Mouse (Mus musculus): ENCODE results near the gene Plscr3. TPM values are rescaled to one million over a fixed set of nuclear protein-coding genes. Genes with fewer than 3 reads are reported as not detected.

The Plscr3 gene
- polyA plus RNA-seq, 1 experiment from 2014 or later: 111 TPM

DNA sequence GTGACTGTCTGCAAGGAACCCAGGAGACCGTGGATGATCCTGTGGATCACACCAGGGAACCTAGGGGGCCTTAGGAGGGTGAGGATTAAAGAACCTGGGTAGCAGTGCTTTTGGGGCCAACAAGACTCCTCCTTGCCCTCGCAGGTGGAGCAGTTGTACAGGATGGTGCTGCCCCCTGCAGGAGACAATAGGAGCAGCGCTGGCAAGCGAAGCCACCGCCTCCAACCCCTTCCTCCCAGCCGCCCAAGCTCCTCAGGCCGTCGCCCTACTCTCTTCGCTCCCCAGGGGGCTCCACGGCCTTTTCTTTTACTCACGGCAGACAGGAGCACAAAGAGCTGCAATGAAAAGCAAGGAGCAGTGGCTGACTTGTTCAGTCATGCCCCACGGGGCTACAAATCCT lies 30.7 kb downstream of the Plscr3 start:
- 2% methylated on average over 12 of the region's 12 CpGs for WGBS
- H3K27me3 ChIP-seq (replicated peaks; ENCODE audit: low read depth, poor library complexity, severe bottlenecking): peaks cover 19% of the 10 kb centered on the region
- no peaks in the 10 kb centered on the region for H3K9me3 ChIP-seq
- H3K36me3 ChIP-seq (replicated peaks): no peaks in the 10 kb centered on the region
- DNase-seq (ENCODE audit: low spot score): peak; percentile 88
- peaks cover 60% of the 10 kb centered on the region for H3K4me1 ChIP-seq
- H3K4me3 ChIP-seq: peak overlapping the region; percentile 45
- H3K27ac ChIP-seq (replicated peaks): peak overlapping the region; percentile 74

DNA sequence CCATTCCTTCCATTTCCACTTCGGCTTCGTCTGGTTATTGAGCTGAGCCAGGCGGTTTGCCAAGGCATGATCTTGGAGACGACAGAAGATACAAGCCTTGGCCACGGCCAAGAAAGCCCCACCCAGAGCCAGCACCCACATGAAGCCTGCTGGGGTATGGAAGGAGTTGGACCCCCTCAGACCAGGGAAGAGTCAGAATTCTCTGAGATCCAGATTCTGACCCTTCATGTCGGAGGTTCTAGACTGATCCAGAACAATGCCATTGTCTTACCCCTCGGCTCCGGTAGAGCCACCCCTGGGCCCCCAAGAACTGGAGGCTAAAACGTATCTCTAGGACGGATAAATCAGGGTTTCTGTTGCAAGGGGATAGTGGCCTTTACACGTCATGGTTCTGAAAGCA lies 31.7 kb downstream of the Plscr3 start, which contains the start of gene Tmem95:
TSS of gene Tmem95 (minus strand) at position 141 of the 400 bp plus-strand sequence.
- DNase-seq (ENCODE audit: low spot score): no peak
- Histone ChIP-seq H3K4me1 (peaks cover 64% of the 10 kb centered on the region), H3K27me3 (replicated peaks; ENCODE audit: low read depth, poor library complexity, severe bottlenecking) (peaks cover 26% of the 10 kb centered on the region), H3K27ac (replicated peaks) (peak within 1 kb of the TSS; percentile 74), H3K4me3 (peak within 1 kb of the TSS; percentile 62), H3K9me3 (no peaks in the 10 kb centered on the region), H3K36me3 (replicated peaks) (no peaks in the 10 kb centered on the region)
- 92% methylated on average over 11 of the region's 11 CpGs for whole genome bisulfite sequencing

DNA sequence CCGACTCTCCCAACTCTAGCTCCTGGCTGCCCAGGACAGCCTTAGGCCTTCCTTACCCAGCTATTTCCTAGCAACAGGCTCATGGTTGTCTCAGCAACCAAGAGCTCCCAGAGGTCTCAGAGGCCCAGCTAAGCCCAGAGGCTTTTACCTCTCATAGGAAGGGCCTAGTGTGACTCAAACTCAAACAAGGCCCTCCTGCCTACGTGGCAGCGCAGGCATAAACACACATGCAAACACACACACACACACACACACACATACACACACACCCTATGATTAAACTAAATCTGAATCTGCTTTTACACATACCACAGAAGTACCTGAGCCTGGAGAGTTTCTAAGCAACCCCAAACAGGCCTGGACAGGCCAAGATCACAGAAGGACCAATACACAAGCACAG lies 32.2 kb downstream of the Plscr3 start:
- Histone ChIP-seq H3K4me3 (peak overlapping the region; percentile 62; the same call in 1 of the 2 replicates), H3K4me1 (peaks cover 64% of the 10 kb centered on the region), H3K36me3 (replicated peaks) (no peaks in the 10 kb centered on the region), H3K9me3 (no peaks in the 10 kb centered on the region), H3K27me3 (replicated peaks; ENCODE audit: low read depth, poor library complexity, severe bottlenecking) (peaks cover 26% of the 10 kb centered on the region), H3K27ac (replicated peaks) (peak overlapping the region; percentile 2; the same call in 1 of the 2 replicates)
- DNase-seq (ENCODE audit: low spot score): no peak
- WGBS: 82% methylated on average over 3 of the region's 3 CpGs

DNA sequence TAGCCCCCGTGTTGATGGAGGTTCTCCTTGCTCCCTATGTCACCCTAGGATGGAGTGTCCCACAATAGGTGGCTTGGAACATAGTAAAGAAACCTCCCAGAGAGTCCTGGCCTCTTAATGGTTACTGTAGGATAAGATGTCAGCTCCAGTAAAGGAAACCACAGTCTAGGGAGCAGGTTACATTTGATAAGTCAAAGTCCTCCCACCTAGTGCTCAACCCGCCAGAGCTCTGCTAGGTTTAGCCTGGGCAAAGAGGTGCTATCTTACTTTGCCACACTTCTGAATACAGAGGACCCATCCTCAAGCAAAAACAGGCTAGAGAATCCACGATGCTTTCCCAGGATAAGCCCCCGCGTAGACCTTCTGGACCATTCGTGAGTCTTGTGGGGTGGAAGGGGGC lies 32.8 kb downstream of the Plscr3 start:
- no peak for DNase-seq (ENCODE audit: low spot score)
- H3K4me1 ChIP-seq: peaks cover 64% of the 10 kb centered on the region
- H3K27ac ChIP-seq (replicated peaks): peak overlapping the region; percentile 87; the same call in 1 of the 2 replicates
- peak overlapping the region; percentile 62 for H3K4me3 ChIP-seq
- no peaks in the 10 kb centered on the region for H3K36me3 ChIP-seq (replicated peaks)
- H3K9me3 ChIP-seq: no peaks in the 10 kb centered on the region
- WGBS: 92% methylated on average over 6 of the region's 6 CpGs
- peaks cover 26% of the 10 kb centered on the region for H3K27me3 ChIP-seq (replicated peaks; ENCODE audit: low read depth, poor library complexity, severe bottlenecking)

DNA sequence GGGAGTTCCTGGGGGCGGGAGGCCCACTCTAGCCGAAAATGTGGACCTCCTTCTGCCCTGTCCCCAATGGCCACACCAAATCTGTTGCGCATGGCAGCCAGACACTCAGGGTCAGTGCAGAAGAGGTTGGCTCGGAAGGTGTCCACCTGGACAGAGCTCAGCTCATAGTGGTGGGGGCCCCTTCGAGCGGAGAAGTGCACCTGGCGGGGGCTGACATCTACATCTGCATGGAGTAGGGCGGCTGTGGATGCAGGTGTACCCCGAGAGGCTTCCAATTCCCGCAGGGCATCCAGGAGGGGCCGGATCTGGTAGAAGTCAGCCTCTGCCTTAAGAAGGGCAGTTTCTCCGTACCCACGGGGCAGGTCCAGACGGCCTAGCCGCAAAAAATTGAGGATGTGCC lies 33.5 kb downstream of the Plscr3 start:
- H3K27ac ChIP-seq (replicated peaks): peak overlapping the region; percentile 87; the same call in 1 of the 2 replicates
- peak overlapping the region; percentile 62 for H3K4me3 ChIP-seq
- H3K36me3 ChIP-seq (replicated peaks): no peaks in the 10 kb centered on the region
- H3K4me1 ChIP-seq: peaks cover 66% of the 10 kb centered on the region
- no peak for DNase-seq (ENCODE audit: low spot score)
- WGBS: 57% methylated on average over 15 of the region's 15 CpGs
- no peaks in the 10 kb centered on the region for H3K9me3 ChIP-seq
- H3K27me3 ChIP-seq (replicated peaks; ENCODE audit: low read depth, poor library complexity, severe bottlenecking): peaks cover 26% of the 10 kb centered on the region

DNA sequence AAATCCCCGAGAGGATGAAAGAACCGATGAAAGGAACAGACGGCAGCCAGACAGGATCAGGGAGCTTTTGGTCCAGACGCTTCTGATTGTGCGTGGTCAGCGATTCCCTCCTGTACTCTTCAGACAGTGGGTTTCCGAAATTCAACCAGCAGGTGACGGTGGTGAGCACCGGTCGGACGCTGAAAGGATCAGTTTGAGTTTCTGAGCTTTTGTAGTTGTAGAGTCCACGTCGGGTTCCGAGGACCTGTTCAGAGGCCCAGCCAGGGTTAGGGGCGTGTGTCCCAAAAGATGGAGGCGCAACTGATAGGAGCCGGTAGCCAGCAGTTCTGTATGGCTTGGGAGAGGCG lies 34.3 kb downstream of the Plscr3 start:
- Histone ChIP-seq H3K27ac (replicated peaks) (peak overlapping the region; percentile 87), H3K27me3 (replicated peaks; ENCODE audit: low read depth, poor library complexity, severe bottlenecking) (peaks cover 26% of the 10 kb centered on the region), H3K36me3 (replicated peaks) (no peaks in the 10 kb centered on the region), H3K9me3 (no peaks in the 10 kb centered on the region), H3K4me1 (peaks cover 68% of the 10 kb centered on the region), H3K4me3 (peak overlapping the region; percentile 62)
- under 1% methylated on average over 18 of the region's 18 CpGs for WGBS
- DNase-seq (ENCODE audit: low spot score): peak; percentile 80

DNA sequence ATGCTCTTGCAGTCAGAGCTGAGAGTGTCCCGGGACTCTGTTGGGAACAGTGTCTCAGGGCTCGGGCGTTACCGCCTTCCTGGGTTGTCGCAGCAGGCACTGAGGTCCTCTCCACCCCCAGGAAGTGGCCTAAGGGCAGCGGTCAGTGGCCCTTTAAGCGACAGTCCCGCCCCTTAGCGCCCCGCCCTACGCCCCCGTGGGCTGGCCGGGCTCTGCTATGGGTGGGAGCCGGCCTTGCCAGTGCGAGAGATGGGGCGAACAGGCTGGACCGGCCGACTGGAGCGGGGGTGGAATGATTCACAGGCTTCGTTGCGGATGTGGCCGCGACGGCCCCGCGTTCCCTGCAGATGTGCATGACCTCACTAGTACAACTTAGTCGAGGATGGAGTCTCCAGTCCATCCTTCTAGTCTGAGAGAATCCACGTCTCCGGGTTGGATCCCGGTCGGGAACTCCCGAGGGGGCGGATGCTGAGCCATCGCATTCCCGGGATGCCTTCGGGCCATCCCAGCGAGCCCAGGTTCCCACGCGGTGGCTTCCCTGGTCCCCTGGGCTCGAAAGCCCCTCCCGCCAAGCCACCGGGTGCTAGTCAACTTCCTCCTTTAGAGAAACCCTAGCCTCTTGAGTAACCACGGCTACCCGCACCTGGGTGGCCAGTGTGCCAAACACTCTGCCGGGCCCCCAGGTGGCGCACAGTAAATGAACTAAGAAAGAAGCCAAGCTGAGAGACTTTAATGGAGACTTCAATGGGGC lies 34.9 kb downstream of the Plscr3 start, which contains the start of gene Kctd11:
TSS of gene Kctd11 (minus strand) at position 554 of the 751 bp plus-strand sequence.
- H3K27me3 ChIP-seq (replicated peaks; ENCODE audit: low read depth, poor library complexity, severe bottlenecking): peaks cover 26% of the 10 kb centered on the region
- WGBS: under 1% methylated on average over 46 of the region's 46 CpGs
- peak within 1 kb of the TSS; percentile 87 for H3K27ac ChIP-seq (replicated peaks)
- no peaks in the 10 kb centered on the region for H3K36me3 ChIP-seq (replicated peaks)
- peak; percentile 89 for DNase-seq (ENCODE audit: low spot score)
- peaks cover 66% of the 10 kb centered on the region for H3K4me1 ChIP-seq
- no peaks in the 10 kb centered on the region for H3K9me3 ChIP-seq
- H3K4me3 ChIP-seq: peak within 1 kb of the TSS; percentile 62

DNA sequence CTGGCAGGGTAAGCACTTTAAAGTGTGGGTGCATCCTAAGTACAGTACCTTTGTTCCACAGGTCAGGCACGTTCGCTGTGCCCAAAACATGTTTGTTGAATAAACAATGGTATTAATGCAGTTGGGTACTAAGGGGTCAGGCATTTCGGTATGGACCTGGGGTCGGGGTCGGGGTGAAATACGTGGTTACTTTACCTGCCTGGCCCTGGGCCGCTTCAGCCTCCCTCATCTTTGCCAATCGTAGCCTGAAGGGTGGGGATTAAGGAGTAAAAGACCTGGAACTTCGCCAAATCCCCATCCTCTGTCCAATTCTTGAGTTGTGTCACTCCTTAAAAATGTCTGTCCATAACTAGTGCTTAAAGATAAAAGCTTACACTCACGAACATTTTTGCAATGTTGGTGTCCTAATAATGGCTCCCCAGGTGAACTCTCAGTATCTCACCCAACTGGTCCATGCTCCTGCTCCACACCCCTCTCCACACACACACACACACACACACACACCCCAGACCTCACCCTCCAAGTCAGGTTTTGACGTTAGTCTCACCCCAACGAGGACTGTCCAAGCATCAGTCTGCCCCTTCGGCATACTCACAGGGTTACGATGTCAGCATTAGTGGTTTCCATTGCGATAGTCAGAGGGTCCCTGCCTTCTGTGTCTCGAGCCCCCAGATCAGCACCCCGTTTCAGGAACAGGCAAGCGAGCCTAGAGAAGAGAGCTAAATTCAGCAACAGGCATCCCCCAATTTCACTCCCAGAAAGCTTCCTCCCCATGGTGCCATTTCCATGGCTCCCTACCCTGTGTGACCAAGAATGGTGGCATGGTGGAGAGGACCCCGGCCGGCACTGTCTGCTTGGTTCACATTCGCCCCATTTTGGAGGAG lies 35.9 kb downstream of the Plscr3 start:
- 62% methylated on average over 21 of the region's 21 CpGs for WGBS
- peaks cover 26% of the 10 kb centered on the region for H3K27me3 ChIP-seq (replicated peaks; ENCODE audit: low read depth, poor library complexity, severe bottlenecking)
- peak overlapping the region; percentile 62 for H3K4me3 ChIP-seq
- no peak for DNase-seq (ENCODE audit: low spot score)
- H3K27ac ChIP-seq (replicated peaks): peak overlapping the region; percentile 87
- no peaks in the 10 kb centered on the region for H3K36me3 ChIP-seq (replicated peaks)
- H3K9me3 ChIP-seq: no peaks in the 10 kb centered on the region
- peaks cover 56% of the 10 kb centered on the region for H3K4me1 ChIP-seq

DNA sequence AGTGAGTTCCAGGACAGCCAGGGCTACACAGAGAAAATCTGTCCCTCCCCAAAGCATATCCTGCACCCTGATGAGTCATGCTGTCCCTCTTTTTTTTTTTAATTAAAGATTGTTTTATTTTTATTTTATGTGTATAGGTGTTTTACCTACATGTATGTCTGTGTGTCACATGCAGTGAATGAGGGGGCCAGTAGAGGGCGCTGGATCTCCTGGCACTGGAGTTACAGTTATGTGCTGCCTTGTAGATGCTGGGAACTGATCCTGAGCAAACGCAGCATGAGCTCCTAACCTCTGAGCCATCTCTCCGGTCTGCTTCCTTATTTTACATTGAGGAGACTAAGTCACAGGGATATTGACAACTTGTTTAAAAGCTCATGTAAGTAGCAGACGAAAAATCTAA lies 36.9 kb downstream of the Plscr3 start:
- no peaks in the 10 kb centered on the region for H3K9me3 ChIP-seq
- peaks cover 24% of the 10 kb centered on the region for H3K27me3 ChIP-seq (replicated peaks; ENCODE audit: low read depth, poor library complexity, severe bottlenecking)
- DNase-seq (ENCODE audit: low spot score): peak; percentile 39
- H3K4me1 ChIP-seq: peaks cover 46% of the 10 kb centered on the region
- H3K36me3 ChIP-seq (replicated peaks): no peaks in the 10 kb centered on the region
- WGBS: 63% methylated on average over 4 of the region's 4 CpGs
- no peak overlapping the region for H3K4me3 ChIP-seq
- no peak overlapping the region for H3K27ac ChIP-seq (replicated peaks)

DNA sequence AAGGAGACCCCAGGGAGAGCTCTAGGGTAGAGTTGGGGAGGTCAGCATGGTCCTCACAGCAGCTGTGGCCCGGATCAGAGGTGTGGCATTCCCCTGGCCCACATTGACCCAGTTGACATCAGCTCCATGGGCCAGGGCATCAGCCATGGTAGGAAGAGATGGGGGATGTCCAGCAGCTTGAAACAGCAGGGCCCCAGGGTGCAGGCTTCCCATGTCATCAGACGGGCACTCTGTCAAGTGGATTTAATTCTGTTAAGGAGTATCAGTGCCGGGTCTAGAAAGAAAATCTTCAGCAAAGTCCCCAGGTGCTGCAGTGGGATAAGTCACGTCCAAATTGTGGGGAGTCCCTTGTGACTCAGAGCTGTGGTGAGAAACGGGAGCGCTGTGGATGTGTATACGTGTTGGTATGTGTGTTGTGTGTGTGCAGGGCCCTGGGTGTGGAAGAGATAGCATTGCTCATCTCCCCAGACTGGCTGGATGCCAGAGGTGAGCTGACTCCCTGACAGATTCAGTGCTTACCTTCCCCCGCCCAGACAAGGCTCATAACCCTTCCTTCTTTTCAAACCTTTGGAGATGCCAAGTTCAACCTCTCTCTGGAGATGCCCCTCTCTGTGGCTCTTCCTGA lies 37.5 kb downstream of the Plscr3 start:
- Histone ChIP-seq H3K4me3 (no peak overlapping the region), H3K27me3 (replicated peaks; ENCODE audit: low read depth, poor library complexity, severe bottlenecking) (peaks cover 23% of the 10 kb centered on the region), H3K9me3 (no peaks in the 10 kb centered on the region), H3K4me1 (peaks cover 41% of the 10 kb centered on the region), H3K27ac (replicated peaks) (no peak overlapping the region), H3K36me3 (replicated peaks) (no peaks in the 10 kb centered on the region)
- DNase-seq (ENCODE audit: low spot score): no peak
- 88% methylated on average over 8 of the region's 8 CpGs for WGBS

DNA sequence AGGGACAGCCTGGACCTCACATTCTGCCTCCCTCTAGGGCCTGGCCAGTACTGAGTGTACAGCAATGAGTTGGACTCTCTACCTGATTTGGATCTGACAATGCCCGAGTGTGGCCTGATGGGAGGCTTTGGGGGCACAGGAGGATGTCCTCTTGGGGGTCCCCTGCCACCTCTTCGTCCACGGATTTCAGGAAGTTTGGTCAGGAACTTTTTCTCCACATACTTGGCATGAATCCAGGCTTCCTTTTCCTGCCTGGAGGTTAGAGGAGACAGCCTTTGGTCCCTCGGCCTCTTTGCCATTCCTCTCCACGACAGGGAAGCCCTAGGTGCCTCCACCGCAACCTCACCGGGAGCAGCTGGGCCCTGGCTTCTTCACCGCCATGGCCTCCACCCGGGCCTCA lies 38.1 kb downstream of the Plscr3 start:
- 0 out of 2 replicates have a peak overlapping the region, but pooled peaks have one; percentile 32 for H3K27ac ChIP-seq (replicated peaks)
- peaks cover 19% of the 10 kb centered on the region for H3K27me3 ChIP-seq (replicated peaks; ENCODE audit: low read depth, poor library complexity, severe bottlenecking)
- 85% methylated on average over 9 of the region's 9 CpGs for WGBS
- no peaks in the 10 kb centered on the region for H3K36me3 ChIP-seq (replicated peaks)
- DNase-seq (ENCODE audit: low spot score): no peak
- no peak overlapping the region for H3K4me3 ChIP-seq
- H3K9me3 ChIP-seq: no peaks in the 10 kb centered on the region
- peaks cover 35% of the 10 kb centered on the region for H3K4me1 ChIP-seq

DNA sequence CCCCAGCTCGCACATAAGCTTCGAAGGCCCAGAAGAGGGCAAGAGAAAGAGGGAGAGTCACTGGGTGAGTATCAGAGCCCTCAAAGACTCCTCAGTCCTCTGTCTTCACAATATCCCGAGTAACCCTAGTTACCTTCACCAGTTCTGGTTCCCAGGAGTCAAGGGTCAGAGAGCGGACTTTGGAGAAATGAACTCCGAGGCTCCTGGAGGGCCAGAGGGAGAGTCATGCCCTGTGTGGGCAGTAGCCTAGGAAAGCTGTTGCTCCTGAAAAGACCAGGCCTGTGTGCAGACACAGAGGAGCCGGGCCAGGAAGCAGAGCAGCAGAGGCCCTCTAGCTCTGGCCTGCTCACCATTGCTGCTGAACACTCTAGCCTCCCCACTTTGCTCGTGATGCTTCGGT lies 38.5 kb downstream of the Plscr3 start:
- H3K36me3 ChIP-seq (replicated peaks): no peaks in the 10 kb centered on the region
- peak overlapping the region; percentile 32; the same call in 1 of the 2 replicates for H3K27ac ChIP-seq (replicated peaks)
- H3K9me3 ChIP-seq: no peaks in the 10 kb centered on the region
- peaks cover 31% of the 10 kb centered on the region for H3K4me1 ChIP-seq
- no peak for DNase-seq (ENCODE audit: low spot score)
- H3K27me3 ChIP-seq (replicated peaks; ENCODE audit: low read depth, poor library complexity, severe bottlenecking): peaks cover 15% of the 10 kb centered on the region
- H3K4me3 ChIP-seq: no peak overlapping the region
- WGBS: 85% methylated on average over 8 of the region's 8 CpGs
